Mouse (Mus musculus) limb, embryonic 12.5 days (tissue): Measurements from ENCODE around the gene Prune2. TPM values are rescaled to one million over a fixed set of nuclear protein-coding genes. Genes with fewer than 3 reads are reported as not detected.

Experiments
- ATAC-seq: fragments of 200-750 bp; cut with Nextera tagmentation; 2 replicates; pipeline ENCODE4 v1.8.0; 2017; ENCODE audit warnings: low read depth, moderate TSS enrichment; ENCODE audit not compliant: insufficient number of reproducible peaks, insufficient read depth, low FRiP score, low TSS enrichment
- H3K27ac ChIP-seq: fragments of 300-500 bp; sonication (generic); 2 replicates; pipeline ENCODE4 v1.5.1; 2016; ENCODE audit warnings: mild to moderate bottlenecking, moderate library complexity
- H3K27me3 ChIP-seq: fragments of 300-500 bp; sonication (generic); 2 replicates; pipeline ENCODE4 v1.6.1; 2016; ENCODE audit warnings: mild to moderate bottlenecking, moderate library complexity
- H3K36me3 ChIP-seq: fragments of 300-500 bp; sonication (generic); 2 replicates; pipeline ENCODE4 v1.6.1; 2016; ENCODE audit warnings: mild to moderate bottlenecking, moderate library complexity
- H3K4me1 ChIP-seq: fragments of 300-500 bp; sonication (generic); replicated peaks from 2 replicates; pipeline ENCODE4 v1.6.1; 2016
- H3K4me2 ChIP-seq: fragments of 300-500 bp; sonication (generic); 2 replicates; pipeline ENCODE4 v1.6.1; 2016; ENCODE audit warnings: mild to moderate bottlenecking, moderate library complexity
- H3K4me3 ChIP-seq: fragments of 300-500 bp; sonication (generic); replicated peaks from 2 replicates; pipeline ENCODE4 v1.5.1; 2016; ENCODE audit warnings: mild to moderate bottlenecking
- H3K9ac ChIP-seq: fragments of 300-500 bp; sonication (generic); replicated peaks from 2 replicates; pipeline ENCODE4 v1.6.1; 2016; ENCODE audit warnings: mild to moderate bottlenecking, moderate library complexity
- H3K9me3 ChIP-seq: fragments of 300-500 bp; sonication (generic); 2 replicates; pipeline ENCODE4 v1.6.1; 2016; ENCODE audit warnings: mild to moderate bottlenecking, moderate library complexity
- WGBS: fragments of 180-500 bp; shearing (Covaris S2); methylation state at CpG from one replicate; pipeline ENCODE4 v1.1.7; 2016; 5-methylcytosine and 5-hydroxymethylcytosine counted together
- polyA plus RNA-seq: library from polyadenylated mRNA; unstranded; fragments of >200 nt; fragmentation: Nextera tagmentation; extraction: Ambion mirVana; gene quantifications from 2 replicates; pipeline ENCODE4 v1.2.1, GENCODE M21; 2016

The Prune2 gene
- polyA plus RNA-seq, 1 experiment from 2014 or later = 0.80 TPM

DNA sequence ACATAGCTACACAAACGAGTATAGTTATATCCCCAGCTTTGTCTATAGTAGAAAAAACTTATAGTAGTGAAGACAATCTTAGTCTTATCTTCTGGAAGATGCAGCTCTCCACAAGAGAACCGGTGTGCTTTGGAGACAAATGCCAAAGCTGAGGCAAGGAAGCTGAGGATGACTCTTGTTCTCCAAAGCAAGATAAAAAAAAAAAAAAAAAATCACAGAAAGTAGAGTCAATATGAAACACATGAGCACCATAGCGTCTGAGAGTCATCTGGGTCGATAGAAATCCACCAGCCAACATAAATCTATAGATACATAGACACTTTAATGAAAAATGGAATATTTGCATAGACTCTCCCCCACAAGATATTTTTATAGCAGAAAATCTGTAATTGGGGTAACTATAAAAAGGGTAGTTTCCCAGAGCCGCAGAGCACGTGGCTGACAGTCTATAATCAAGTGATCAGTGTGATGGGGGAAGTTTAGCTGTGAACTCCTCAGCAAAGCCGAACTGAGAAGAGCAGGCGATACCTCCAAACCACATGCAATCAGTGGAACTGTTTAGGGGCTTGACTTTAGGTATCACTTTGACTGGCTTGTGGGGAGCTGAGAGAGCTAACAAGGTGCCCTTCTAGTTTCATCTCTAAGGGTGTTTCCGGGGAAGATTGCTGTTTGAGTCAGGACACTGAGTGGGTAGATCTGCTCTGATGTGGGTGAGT lies 308.7 kb downstream of the Prune2 start:
- Histone ChIP-seq H3K27me3 (no peaks in the 10 kb centered on the region), H3K9me3 (no peaks in the 10 kb centered on the region), H3K9ac (no peak overlapping the region), H3K27ac (no peak overlapping the region), H3K4me1 (no peaks in the 10 kb centered on the region), H3K36me3 (no peaks in the 10 kb centered on the region), H3K4me3 (no peak overlapping the region), H3K4me2 (no peak overlapping the region)
- ATAC-seq = no peak
- WGBS = 90% methylated on average over 9 of the region's 9 CpGs

DNA sequence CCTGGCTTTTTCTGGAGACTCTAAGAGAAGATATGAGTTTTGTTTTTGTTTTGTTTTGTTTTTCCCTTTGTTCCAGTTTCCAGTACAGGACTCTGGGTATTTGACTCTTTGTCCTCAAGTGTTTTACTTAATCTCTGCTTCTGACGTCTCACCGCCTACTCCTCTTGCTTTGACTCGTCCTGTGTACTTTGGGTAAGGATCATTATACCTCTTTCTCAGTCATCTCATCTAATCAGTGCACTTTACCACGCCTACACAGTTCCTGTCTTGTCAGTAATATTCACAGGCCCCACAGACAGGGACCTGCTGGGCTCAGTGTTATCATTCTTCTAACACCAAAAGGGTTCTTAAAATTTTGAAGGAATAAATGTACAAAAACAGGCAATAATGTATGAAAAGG lies 312.8 kb downstream of the Prune2 start:
- Histone ChIP-seq H3K4me3 (no peak overlapping the region), H3K4me1 (no peaks in the 10 kb centered on the region; the same call in 1 of the 2 replicates), H3K27me3 (no peaks in the 10 kb centered on the region), H3K4me2 (no peak overlapping the region), H3K27ac (no peak overlapping the region), H3K9me3 (no peaks in the 10 kb centered on the region), H3K9ac (no peak overlapping the region), H3K36me3 (no peaks in the 10 kb centered on the region)
- no peak for ATAC-seq
- whole genome bisulfite sequencing = 87% methylated on average over 4 of the region's 4 CpGs

DNA sequence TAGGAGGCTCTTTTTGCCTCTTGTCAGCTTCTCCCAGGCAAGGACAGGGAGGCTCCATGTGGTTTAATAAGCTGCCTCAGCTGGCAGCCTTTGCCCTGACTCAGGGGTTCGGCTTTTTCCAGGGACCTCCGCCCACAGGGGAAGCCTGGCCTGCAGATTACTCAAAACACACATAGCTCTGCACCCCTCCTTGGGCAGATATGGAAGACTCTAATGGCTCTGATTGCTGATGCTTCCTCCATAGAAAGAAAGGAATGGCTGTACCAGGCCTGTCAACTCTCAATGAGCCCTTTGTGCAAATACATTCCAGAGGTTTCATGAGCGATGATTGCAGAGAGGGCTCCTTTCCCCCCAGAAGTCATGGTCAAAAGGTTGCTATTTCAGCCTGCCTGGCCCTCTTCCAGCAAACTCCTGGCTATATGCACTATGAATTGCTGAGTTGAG lies 315.3 kb downstream of the Prune2 start:
- Histone ChIP-seq H3K9ac (0 out of 2 replicates have a peak overlapping the region, but pooled peaks have one; percentile 23), H3K4me2 (no peak overlapping the region), H3K36me3 (no peaks in the 10 kb centered on the region), H3K27me3 (no peaks in the 10 kb centered on the region), H3K9me3 (no peaks in the 10 kb centered on the region), H3K4me1 (no peaks in the 10 kb centered on the region; the same call in 1 of the 2 replicates), H3K4me3 (no peak overlapping the region), H3K27ac (peak overlapping the region; percentile 85)
- ATAC-seq = peak; percentile 66; the same call in 1 of the 2 replicates
- WGBS = 25% methylated on average over 3 of the region's 3 CpGs

DNA sequence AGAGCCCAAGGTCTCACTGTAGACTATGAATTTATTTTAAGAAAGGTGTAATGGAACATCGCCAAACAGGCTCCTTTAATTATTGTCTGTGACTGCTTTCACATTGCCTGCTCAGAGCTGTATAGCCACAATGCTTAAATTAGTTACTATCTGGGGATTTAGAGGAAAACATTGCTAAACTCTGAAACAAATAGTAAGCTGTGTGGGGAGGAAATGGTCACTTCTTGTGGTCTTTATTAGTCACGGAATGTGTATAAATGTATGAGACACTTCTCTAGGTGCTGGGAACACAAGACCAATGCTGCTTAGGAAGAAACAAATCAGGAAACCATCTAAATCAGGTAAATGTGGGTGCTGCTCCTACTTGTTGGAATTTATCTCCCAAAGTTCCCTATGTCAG lies 317.1 kb downstream of the Prune2 start:
- no peak overlapping the region for H3K4me3 ChIP-seq
- ATAC-seq = no peak
- WGBS = 83% methylated on average over 2 of the region's 2 CpGs

More for the DNA sequence above, 317.1 kb downstream of the Prune2 start:
- no peaks in the 10 kb centered on the region for H3K9me3 ChIP-seq
- no peaks in the 10 kb centered on the region for H3K36me3 ChIP-seq
- no peaks in the 10 kb centered on the region for H3K27me3 ChIP-seq
- no peak overlapping the region for H3K27ac ChIP-seq
- no peak overlapping the region for H3K4me2 ChIP-seq
- H3K4me1 ChIP-seq = no peaks in the 10 kb centered on the region; the same call in 1 of the 2 replicates
- H3K9ac ChIP-seq = no peak overlapping the region

Other genes with a start within 250 kb of the Prune2 start
- gene Vps13a, start 175.2 kb upstream of the Prune2 start, polyA plus RNA-seq = 6.8 and 7.9 TPM in 2 replicates
- 0.14 TPM in 1 of 2 replicates, not detected in the other for gene Foxb2, start 82.3 kb upstream of the Prune2 start, polyA plus RNA-seq